Mouse (Mus musculus) adrenal gland, postnatal 25 days (tissue): ENCODE measurements at regions not wholly inside any gene's neighbourhood (a gene's known extent, or its start where the extent isn't known, plus 50 kb on each side); places are given as distances from the start of the nearest gene placed in this dataset.

Experiments used
- DNase-seq: peaks from one replicate; pipeline ENCODE4 v3.0.0; 2021; ENCODE audit warnings: mixed read lengths

GRCm38 (mm10) chr16:13204948-13205470 lies 51.3 kb upstream of the Mrtfb start:
- no peak for DNase-seq

- DNase-seq: peak; percentile 14
These were observed 50.4 kb upstream of the Mrtfb start for GRCm38 (mm10) chr16:13205855-13206254.
